Mouse (Mus musculus): ENCODE data around the gene Ecsit.

DNA sequence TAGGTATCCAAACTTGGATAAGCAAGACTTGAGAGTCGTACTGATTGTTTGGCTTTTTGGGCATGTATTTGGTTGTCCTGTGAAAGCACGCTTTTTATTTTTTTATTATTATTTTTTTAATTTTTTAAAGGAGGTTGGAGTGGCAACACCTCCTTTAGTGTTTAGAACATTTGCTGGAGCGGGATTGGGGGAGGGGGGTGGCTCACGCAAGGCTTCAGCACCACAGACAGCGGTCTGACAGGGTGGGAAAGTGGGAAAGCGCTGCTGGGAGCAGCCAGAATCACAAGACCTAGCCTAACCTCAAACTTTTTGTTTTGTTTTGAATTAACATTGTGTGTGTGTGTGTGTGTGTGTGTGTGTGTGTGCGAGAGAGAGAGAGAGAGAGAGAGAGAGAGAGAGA is 31.6 kb downstream of the Ecsit start:
- TF ChIP-seq CTCF (conservative IDR thresholded peaks at IDR 0.05; ENCODE audit: low read length): no peak
- TF ChIP-seq NANOG (IDR thresholded peaks at IDR 0.05; ENCODE audit: borderline replicate concordance, low read length): no peak
- no peak for TF ChIP-seq POU5F1 (IDR thresholded peaks at IDR 0.05; ENCODE audit: borderline replicate concordance, low read length)

Measured in E14TG2a.4 (cell line).